Mouse (Mus musculus) MEL (cell line): ENCODE results near the gene Mrpl57. TPM values are rescaled to one million over a fixed set of nuclear protein-coding genes. Genes with fewer than 3 reads are reported as not detected.

Experiments used
- DNase-seq: peaks from one replicate; pipeline ENCODE4 v3.0.0; 2011; ENCODE audit warnings: low read depth, low spot score
- H3K27ac ChIP-seq: 2 replicates; pipeline ENCODE4 v1.5.1; 2012; ENCODE audit warnings: low read depth, mild to moderate bottlenecking, control low read depth, low read length, moderate library complexity; ENCODE audit not compliant: control insufficient read depth
- H3K27me3 ChIP-seq, 2 experiments: fragments of 150-350 bp in 1 of 2; sonication (generic) in 1 of 2; 2 replicates each; pipeline ENCODE4 v1.6.1; 2012; ENCODE audit warnings: low read length in 2 of 2, mild to moderate bottlenecking in 2 of 2, improper control_type of control experiment in 1 of 2, moderate library complexity in 1 of 2; ENCODE audit not compliant: insufficient read depth in 2 of 2, control insufficient read depth in 1 of 2
- H3K36me3 ChIP-seq, 2 experiments: 2 replicates each; pipeline ENCODE4 v1.6.1; 2012 to 2014; ENCODE audit warnings: low read length in 2 of 2, improper control_type of control experiment in 1 of 2, inconsistent platforms in 1 of 2, mild to moderate bottlenecking in 1 of 2; ENCODE audit not compliant: insufficient read depth in 2 of 2, control insufficient read depth in 1 of 2
- H3K4me1 ChIP-seq, 2 experiments: fragments of 150-350 bp in 1 of 2; sonication (generic) in 1 of 2; 2 replicates each; pipeline ENCODE4 v1.6.1; 2012; ENCODE audit warnings: low read length in 2 of 2, improper control_type of control experiment in 1 of 2, mild to moderate bottlenecking in 1 of 2; ENCODE audit not compliant: insufficient read depth in 2 of 2, control insufficient read depth in 1 of 2
- H3K4me3 ChIP-seq, 2 experiments: fragments of 150-350 bp in 1 of 2; sonication (generic) in 1 of 2; 2 replicates each; pipeline ENCODE4 v1.5.1; 2012; ENCODE audit warnings: low read depth in 2 of 2, low read length in 2 of 2, mild to moderate bottlenecking in 2 of 2, moderate library complexity in 2 of 2, control low read depth in 1 of 2, improper control_type of control experiment in 1 of 2; ENCODE audit not compliant: control insufficient read depth in 1 of 2, insufficient read depth in 1 of 2
- H3K79me2 ChIP-seq: 2 replicates; pipeline ENCODE4 v1.6.1; 2012; ENCODE audit warnings: mild to moderate bottlenecking, low read length, moderate library complexity; ENCODE audit not compliant: control insufficient read depth, poor library complexity, insufficient read depth
- H3K9ac ChIP-seq: 2 replicates; pipeline ENCODE4 v1.6.1; 2012; ENCODE audit warnings: low read depth, mild to moderate bottlenecking, control low read depth, low read length, moderate library complexity; ENCODE audit not compliant: control insufficient read depth, poor library complexity, severe bottlenecking
- H3K9me3 ChIP-seq: fragments of 150-350 bp; sonication (generic); replicated peaks from 2 replicates; pipeline ENCODE4 v1.6.1; 2012; ENCODE audit warnings: mild to moderate bottlenecking, low read length, improper control_type of control experiment, moderate library complexity; ENCODE audit not compliant: insufficient read depth
- CHD2 ChIP-seq: IDR thresholded peaks from 2 replicates; pipeline ENCODE4 v1.6.1; 2011; ENCODE audit warnings: low read length, improper control_type of control experiment
- E2F4 ChIP-seq: IDR thresholded peaks from 2 replicates; pipeline ENCODE4 v1.6.1; 2011; ENCODE audit warnings: low read depth, low read length, improper control_type of control experiment, borderline replicate concordance
- EP300 ChIP-seq, 2 experiments: IDR thresholded peaks; 2 replicates each; pipeline ENCODE4 v1.6.1; 2011; ENCODE audit warnings: improper control_type of control experiment in 2 of 2, low read length in 2 of 2, low read depth in 1 of 2, mild to moderate bottlenecking in 1 of 2
- ETS1 ChIP-seq: IDR thresholded peaks from 2 replicates; pipeline ENCODE4 v1.6.1; 2012; ENCODE audit warnings: low read depth, mild to moderate bottlenecking, inconsistent platforms, low read length, improper control_type of control experiment, moderate library complexity
- GATA1 ChIP-seq: IDR thresholded peaks from 2 replicates; pipeline ENCODE4 v1.6.1; 2011; ENCODE audit warnings: low read depth, low read length, improper control_type of control experiment
- KAT2A ChIP-seq: conservative IDR thresholded peaks from 2 replicates; pipeline ENCODE4 v1.6.1; 2012; ENCODE audit warnings: low read depth, low read length, improper control_type of control experiment, inconsistent platforms
- MEF2A ChIP-seq: IDR thresholded peaks from 2 replicates; pipeline ENCODE4 v1.6.1; 2014; ENCODE audit warnings: low read depth, mild to moderate bottlenecking, inconsistent platforms, low read length, improper control_type of control experiment; ENCODE audit not compliant: poor library complexity, insufficient replicate concordance, severe bottlenecking; ENCODE audit errors: extremely low read depth
- MXI1 ChIP-seq: IDR thresholded peaks from 2 replicates; pipeline ENCODE4 v1.6.1; 2011; ENCODE audit warnings: mild to moderate bottlenecking, low read depth, low read length, improper control_type of control experiment
- MYB ChIP-seq: IDR thresholded peaks from 2 replicates; pipeline ENCODE4 v1.6.1; 2011; ENCODE audit warnings: mild to moderate bottlenecking, low read depth, low read length, improper control_type of control experiment
- MYC ChIP-seq: IDR thresholded peaks from 2 replicates; pipeline ENCODE4 v1.6.1; 2011; ENCODE audit warnings: low read depth, mild to moderate bottlenecking, low read length, improper control_type of control experiment, moderate library complexity
- NELFE ChIP-seq: IDR thresholded peaks from 2 replicates; pipeline ENCODE4 v1.6.1; 2011; ENCODE audit warnings: low read depth, low read length, improper control_type of control experiment
- POLR2A ChIP-seq, 2 experiments: IDR thresholded peaks; 2 replicates each; pipeline ENCODE4 v1.6.1; 2011 to 2012; ENCODE audit warnings: low read length in 2 of 2, mild to moderate bottlenecking in 2 of 2, control low read depth in 1 of 2, improper control_type of control experiment in 1 of 2, low read depth in 1 of 2, moderate library complexity in 1 of 2; ENCODE audit not compliant: control insufficient read depth in 1 of 2, insufficient read depth in 1 of 2, poor library complexity in 1 of 2
- POLR2AphosphoS2 ChIP-seq: IDR thresholded peaks from 2 replicates; pipeline ENCODE4 v1.6.1; 2011; ENCODE audit warnings: low read length, improper control_type of control experiment
- SIN3A ChIP-seq: IDR thresholded peaks from 2 replicates; pipeline ENCODE4 v1.6.1; 2012; ENCODE audit warnings: low read length, improper control_type of control experiment, inconsistent platforms
- TAL1 ChIP-seq: IDR thresholded peaks from 2 replicates; pipeline ENCODE4 v1.6.1; 2012; ENCODE audit warnings: mild to moderate bottlenecking, inconsistent platforms, low read length, moderate library complexity, mixed read lengths
- TBP ChIP-seq: IDR thresholded peaks from 2 replicates; pipeline ENCODE4 v1.8.0; 2011; ENCODE audit warnings: low read depth, low read length, improper control_type of control experiment
- TCF12 ChIP-seq: IDR thresholded peaks from 2 replicates; pipeline ENCODE4 v1.6.1; 2014; ENCODE audit warnings: low read depth, mild to moderate bottlenecking, inconsistent platforms, low read length, improper control_type of control experiment, moderate library complexity
- USF2 ChIP-seq, 2 experiments: IDR thresholded peaks; 2 replicates each; pipeline ENCODE4 v1.6.1; 2011 to 2012; ENCODE audit warnings: improper control_type of control experiment in 2 of 2, low read length in 2 of 2, borderline replicate concordance in 1 of 2, inconsistent platforms in 1 of 2, low read depth in 1 of 2, mild to moderate bottlenecking in 1 of 2; ENCODE audit not compliant: insufficient read depth in 1 of 2
- ZC3H11A ChIP-seq: IDR thresholded peaks from 2 replicates; pipeline ENCODE4 v1.6.1; 2012; ENCODE audit warnings: low read depth, mild to moderate bottlenecking, inconsistent platforms, low read length, improper control_type of control experiment
- ZMIZ1 ChIP-seq: IDR thresholded peaks from 2 replicates; pipeline ENCODE4 v1.6.1; 2012; ENCODE audit warnings: low read depth, mild to moderate bottlenecking, inconsistent platforms, low read length, improper control_type of control experiment, moderate library complexity
- ZNF384 ChIP-seq: IDR thresholded peaks from 2 replicates; pipeline ENCODE4 v1.6.1; 2012; ENCODE audit warnings: low read depth, mild to moderate bottlenecking, inconsistent platforms, low read length, improper control_type of control experiment
- polyA plus RNA-seq, 2 experiments: library from polyadenylated mRNA; stranded (reverse) in 1 of 2; unstranded in 1 of 2; fragments of >175 nt in 1 of 2; fragments of >200 nt in 1 of 2; gene quantifications; 2 replicates each; pipeline versions ENCODE4 v1.2.1 to v1.2.4; 2012; ENCODE audit warnings: low replicate concordance in 2 of 2, low read depth in 1 of 2; ENCODE audit not compliant: insufficient read length in 2 of 2, insufficient read depth in 1 of 2, missing spikeins in 1 of 2
- total RNA-seq: library from RNA; depleted of rRNA; stranded (reverse); fragments of 300-350 nt; gene quantifications from 2 replicates; pipeline ENCODE4 v1.2.3, GENCODE M21; 2012

The Mrpl57 gene
- total and polyA plus RNA-seq, 3 experiments, result 126 to 184 TPM; not detected in 1

DNA sequence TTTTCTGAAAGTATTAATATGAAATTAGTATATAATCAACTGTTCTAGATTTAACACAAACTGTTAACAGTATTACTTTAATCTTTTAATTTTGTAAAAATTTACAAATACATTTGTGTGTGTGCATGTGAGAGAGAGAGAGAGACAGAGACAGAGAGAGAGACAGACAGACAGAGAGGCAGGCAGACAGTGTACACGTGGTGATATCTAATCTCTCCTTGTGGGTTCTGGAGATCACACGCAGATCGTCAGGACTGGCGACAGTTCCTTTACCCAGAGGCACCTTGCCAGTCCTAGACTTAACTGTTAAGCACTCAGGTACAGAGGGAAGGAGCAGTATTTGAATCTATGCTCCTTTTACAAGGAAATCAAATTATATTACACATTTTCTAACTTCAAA is 5.2 kb upstream of the Mrpl57 start (continued):
- no peak for TF ChIP-seq ZMIZ1

- Histone ChIP-seq H3K27ac (peak overlapping the region; percentile 88), H3K4me3 (peak overlapping the region; percentile 71 to 84), H3K9me3 (no peaks in the 10 kb centered on the region), H3K4me1 (peaks cover 7 to 13% of the 10 kb centered on the region in 2 experiments), H3K79me2 (peaks cover 32% of the 10 kb centered on the region), H3K9ac (peak overlapping the region; percentile 81), H3K36me3 (peaks cover 5 to 23% of the 10 kb centered on the region in 2 experiments; a peak in 3 of 4 replicates), H3K27me3 (no peaks in the 10 kb centered on the region)
- DNase-seq, result peak; percentile 47
- TF ChIP-seq GATA1, result peak; percentile 41; the same call in 1 of the 2 replicates
- TF ChIP-seq POLR2AphosphoS2, result 0 out of 2 replicates have a peak, but pooled peaks have one; percentile 47
- TF ChIP-seq TCF12, result no peak
Observed at GRCm38 (mm10) chr14:57827284-57827683, 1.2 kb downstream of the Mrpl57 start.

GRCm38 (mm10) chr14:57833526-57833925 is 7.5 kb downstream of the Mrpl57 start:
- no peak for DNase-seq
- Histone ChIP-seq H3K27ac (no peak overlapping the region), H3K9me3 (no peaks in the 10 kb centered on the region), H3K4me3 (no peak overlapping the region), H3K79me2 (no peaks in the 10 kb centered on the region), H3K9ac (no peak overlapping the region), H3K27me3 (no peaks in the 10 kb centered on the region), H3K4me1 (peaks cover 0 to 5% of the 10 kb centered on the region in 2 experiments; a peak in 3 of 4 replicates), H3K36me3 (peaks cover 0 to 9% of the 10 kb centered on the region in 2 experiments)
- no peak for TF ChIP-seq E2F4
- no peak for TF ChIP-seq TBP
- no peak for TF ChIP-seq GATA1
- TF ChIP-seq POLR2A (IDR thresholded peaks at IDR 0.05; ENCODE audit: control insufficient read depth in 1 of 2, insufficient read depth in 1 of 2, low read depth in 1 of 2, low read length in 2 of 2, poor library complexity in 1 of 2), result no peak
- no peak for TF ChIP-seq USF2 (IDR thresholded peaks at IDR 0.05; ENCODE audit: borderline replicate concordance in 1 of 2, insufficient read depth in 1 of 2, low read depth in 1 of 2, low read length in 2 of 2)
- no peak for TF ChIP-seq POLR2AphosphoS2
- no peak for TF ChIP-seq ZNF384
- no peak for TF ChIP-seq TCF12
- no peak for TF ChIP-seq KAT2A
- no peak for TF ChIP-seq MYB

GRCm38 (mm10) chr14:57835157-57835556 is 9.1 kb downstream of the Mrpl57 start:
- peaks cover 0 to 5% of the 10 kb centered on the region in 2 experiments; a peak in 3 of 4 replicates for H3K4me1 ChIP-seq
- no peak overlapping the region for H3K27ac ChIP-seq
- DNase-seq, result peak; percentile 81
- no peak overlapping the region for H3K9ac ChIP-seq
- H3K36me3 ChIP-seq, result peaks cover 3 to 8% of the 10 kb centered on the region in 2 experiments
- no peaks in the 10 kb centered on the region for H3K27me3 ChIP-seq
- H3K4me3 ChIP-seq, result no peak overlapping the region
- H3K9me3 ChIP-seq, result no peaks in the 10 kb centered on the region
- no peaks in the 10 kb centered on the region for H3K79me2 ChIP-seq
- TF ChIP-seq NELFE, result no peak
- TF ChIP-seq CHD2, result no peak
- peak; percentile 89; the same call in 1 of the 2 replicates for TF ChIP-seq MEF2A
- peak; percentile 43 for TF ChIP-seq TAL1
- TF ChIP-seq GATA1, result peak; percentile 76
- TF ChIP-seq MYC, result peak; percentile 43; the same call in 1 of the 2 replicates
- TF ChIP-seq SIN3A, result peak; percentile 30; the same call in 1 of the 2 replicates
- peak; percentile 10; the same call in 1 of the 2 replicates for TF ChIP-seq MYB
- no peak for TF ChIP-seq TBP
- peak; percentile 65 for TF ChIP-seq MXI1
- peak; percentile 36; the same call in 1 of the 2 replicates for TF ChIP-seq ETS1
- TF ChIP-seq ZC3H11A, result no peak
- TF ChIP-seq TCF12, result peak; percentile 68; the same call in 1 of the 2 replicates
- peak; percentile 56 to 73; a peak in 3 of 4 replicates for TF ChIP-seq EP300 (IDR thresholded peaks at IDR 0.05; ENCODE audit: low read depth in 1 of 2, low read length in 2 of 2)
- TF ChIP-seq, all 39 proteins: peak for 10
